Mouse (Mus musculus): ENCODE measurements at regions not wholly inside any gene's neighbourhood (a gene's known extent, or its start where the extent isn't known, plus 50 kb on each side); places are given as distances from the start of the nearest gene placed in this dataset.

DNA sequence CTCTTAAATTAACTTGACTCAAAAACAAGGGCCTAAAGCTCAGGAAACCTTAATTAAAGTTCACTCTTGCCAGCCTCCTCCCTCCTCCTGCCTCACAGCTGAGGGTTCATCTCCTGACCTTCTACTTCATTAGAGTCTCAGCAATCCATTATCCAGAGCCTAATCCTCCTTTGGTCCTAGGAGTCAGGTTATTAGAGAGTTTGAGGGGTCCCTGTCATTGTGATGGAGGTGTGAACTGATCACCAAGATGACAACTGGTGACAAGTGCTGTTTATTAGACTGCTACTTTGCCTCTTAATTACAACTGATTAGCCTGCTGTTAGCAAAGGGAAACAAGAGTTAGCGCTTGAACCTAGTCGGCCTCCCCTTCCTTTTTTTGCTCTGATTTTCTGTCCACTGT is 481.1 kb downstream of the Ofcc1 start:
- no peak overlapping the region for H3K4me2 ChIP-seq
- H3K9me3 ChIP-seq: no peaks in the 10 kb centered on the region
- H3K4me3 ChIP-seq: no peak overlapping the region
- no peaks in the 10 kb centered on the region for H3K36me3 ChIP-seq
- no peaks in the 10 kb centered on the region for H3K4me1 ChIP-seq
- ATAC-seq (ENCODE audit: insufficient number of reproducible peaks, low FRiP score, low TSS enrichment, low read depth): no peak
- 46% methylated on average over 2 of the region's 2 CpGs for WGBS
- H3K27me3 ChIP-seq: no peaks in the 10 kb centered on the region
- H3K9ac ChIP-seq: no peak overlapping the region
- H3K27ac ChIP-seq: no peak overlapping the region

DNA sequence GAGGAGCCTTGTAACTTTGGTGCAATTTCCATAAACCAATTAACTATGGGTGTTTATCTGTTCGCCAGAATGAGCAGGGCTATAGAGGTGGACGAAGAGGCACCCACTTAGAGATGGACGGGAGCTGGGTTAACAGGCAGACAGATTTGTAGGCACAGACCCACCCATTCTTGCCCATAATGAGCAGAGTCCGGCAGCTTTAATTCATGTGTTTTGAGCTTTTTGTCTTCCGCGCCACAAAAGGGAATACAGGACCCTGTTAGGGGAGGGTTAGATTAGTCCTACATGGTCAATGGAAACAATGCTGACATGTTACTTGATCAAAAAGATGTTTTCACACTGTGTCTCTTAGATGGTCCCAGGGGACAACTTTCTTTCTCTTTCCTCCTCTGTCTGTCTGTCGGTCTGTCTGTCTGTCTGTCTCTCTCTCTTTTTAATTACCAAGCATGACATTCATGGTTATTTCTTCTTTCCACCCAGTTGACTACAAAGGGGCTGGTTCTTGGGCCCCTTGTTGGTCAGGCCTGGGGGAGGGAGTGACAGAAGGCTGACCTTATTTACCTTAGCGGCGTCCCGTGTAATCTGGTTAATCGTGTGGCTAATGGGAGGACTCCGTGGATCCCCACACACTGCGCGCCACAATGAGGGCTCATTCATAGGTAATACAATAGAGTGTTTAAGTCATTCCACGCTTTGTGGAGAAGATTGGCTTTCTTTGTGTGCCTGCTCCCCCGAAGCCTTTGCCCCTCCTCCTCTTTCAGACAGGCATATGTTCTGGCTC is 483.7 kb downstream of the Ofcc1 start:
- no peak for ATAC-seq (ENCODE audit: insufficient number of reproducible peaks, low FRiP score, low TSS enrichment, low read depth)
- H3K4me3 ChIP-seq: no peak overlapping the region
- H3K4me2 ChIP-seq: no peak overlapping the region

GRCm38 (mm10) chr13:39852257-39852800 is 508.9 kb downstream of the Ofcc1 start:
- H3K27ac ChIP-seq: no peak overlapping the region
- no peaks in the 10 kb centered on the region for H3K36me3 ChIP-seq
- no peak overlapping the region for H3K4me2 ChIP-seq
- no peak for ATAC-seq (ENCODE audit: insufficient number of reproducible peaks, low FRiP score, low TSS enrichment, low read depth)
- H3K9ac ChIP-seq: no peak overlapping the region
- H3K4me3 ChIP-seq: no peak overlapping the region
- no peaks in the 10 kb centered on the region for H3K4me1 ChIP-seq
- H3K27me3 ChIP-seq: 0 out of 2 replicates have a peak, but pooled peaks cover 2% of the 10 kb centered on the region
- WGBS: 51% methylated on average over 6 of the region's 6 CpGs
- H3K9me3 ChIP-seq: no peaks in the 10 kb centered on the region

More for the DNA sequence above, 483.7 kb downstream of the Ofcc1 start:
- no peaks in the 10 kb centered on the region for H3K4me1 ChIP-seq
- H3K36me3 ChIP-seq: no peaks in the 10 kb centered on the region
- H3K9ac ChIP-seq: no peak overlapping the region
- no peaks in the 10 kb centered on the region for H3K9me3 ChIP-seq
- H3K27me3 ChIP-seq: no peaks in the 10 kb centered on the region
- WGBS: 74% methylated on average over 16 of the region's 16 CpGs
- H3K27ac ChIP-seq: no peak overlapping the region

DNA sequence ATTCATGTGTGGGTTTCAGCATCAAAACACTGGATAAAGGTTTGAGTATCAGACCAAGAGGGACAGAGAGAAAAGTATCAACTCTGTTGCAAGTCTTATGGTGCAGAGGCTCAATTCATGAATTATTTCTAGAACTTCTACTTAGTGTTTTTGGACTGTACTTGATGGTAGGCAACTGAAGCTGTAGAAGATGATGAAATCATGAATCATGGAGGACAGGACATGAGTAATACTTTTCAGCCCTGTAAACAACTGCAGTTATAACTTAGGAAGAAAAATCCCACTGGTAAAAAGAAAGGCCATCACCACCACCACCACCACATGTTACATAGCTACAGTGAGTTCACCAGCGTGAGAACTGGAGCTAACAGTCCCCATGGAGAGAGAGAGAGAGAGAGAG is 511.9 kb downstream of the Ofcc1 start:
- no peak overlapping the region for H3K27ac ChIP-seq
- 85% methylated on average over 1 of the region's 1 CpGs for WGBS
- H3K27me3 ChIP-seq: 0 out of 2 replicates have a peak, but pooled peaks cover 2% of the 10 kb centered on the region
- no peaks in the 10 kb centered on the region for H3K4me1 ChIP-seq
- H3K4me2 ChIP-seq: no peak overlapping the region
- H3K9me3 ChIP-seq: no peaks in the 10 kb centered on the region
- no peak overlapping the region for H3K9ac ChIP-seq
- ATAC-seq (ENCODE audit: insufficient number of reproducible peaks, low FRiP score, low TSS enrichment, low read depth): no peak
- H3K36me3 ChIP-seq: no peaks in the 10 kb centered on the region
- no peak overlapping the region for H3K4me3 ChIP-seq

GRCm38 (mm10) chr13:39836053-39836584 is 525.1 kb downstream of the Ofcc1 start:
- no peak overlapping the region for H3K4me2 ChIP-seq
- H3K9ac ChIP-seq: no peak overlapping the region
- 32% methylated on average over 5 of the region's 5 CpGs for WGBS
- H3K4me1 ChIP-seq: no peaks in the 10 kb centered on the region
- H3K27me3 ChIP-seq: no peaks in the 10 kb centered on the region
- H3K36me3 ChIP-seq: no peaks in the 10 kb centered on the region
- no peak overlapping the region for H3K27ac ChIP-seq
- no peaks in the 10 kb centered on the region for H3K9me3 ChIP-seq
- no peak overlapping the region for H3K4me3 ChIP-seq
- ATAC-seq (ENCODE audit: insufficient number of reproducible peaks, low FRiP score, low TSS enrichment, low read depth): no peak

- no peak overlapping the region for H3K4me3 ChIP-seq
- no peaks in the 10 kb centered on the region for H3K4me1 ChIP-seq
- no peak overlapping the region for H3K27ac ChIP-seq
- 47% methylated on average over 5 of the region's 5 CpGs for WGBS
- no peaks in the 10 kb centered on the region for H3K36me3 ChIP-seq
- no peak overlapping the region for H3K4me2 ChIP-seq
- no peaks in the 10 kb centered on the region for H3K27me3 ChIP-seq
- no peaks in the 10 kb centered on the region for H3K9me3 ChIP-seq
- no peak for ATAC-seq (ENCODE audit: insufficient number of reproducible peaks, low FRiP score, low TSS enrichment, low read depth)
- no peak overlapping the region for H3K9ac ChIP-seq
Observed at GRCm38 (mm10) chr13:39835302-39835701, 525.9 kb downstream of the Ofcc1 start.

DNA sequence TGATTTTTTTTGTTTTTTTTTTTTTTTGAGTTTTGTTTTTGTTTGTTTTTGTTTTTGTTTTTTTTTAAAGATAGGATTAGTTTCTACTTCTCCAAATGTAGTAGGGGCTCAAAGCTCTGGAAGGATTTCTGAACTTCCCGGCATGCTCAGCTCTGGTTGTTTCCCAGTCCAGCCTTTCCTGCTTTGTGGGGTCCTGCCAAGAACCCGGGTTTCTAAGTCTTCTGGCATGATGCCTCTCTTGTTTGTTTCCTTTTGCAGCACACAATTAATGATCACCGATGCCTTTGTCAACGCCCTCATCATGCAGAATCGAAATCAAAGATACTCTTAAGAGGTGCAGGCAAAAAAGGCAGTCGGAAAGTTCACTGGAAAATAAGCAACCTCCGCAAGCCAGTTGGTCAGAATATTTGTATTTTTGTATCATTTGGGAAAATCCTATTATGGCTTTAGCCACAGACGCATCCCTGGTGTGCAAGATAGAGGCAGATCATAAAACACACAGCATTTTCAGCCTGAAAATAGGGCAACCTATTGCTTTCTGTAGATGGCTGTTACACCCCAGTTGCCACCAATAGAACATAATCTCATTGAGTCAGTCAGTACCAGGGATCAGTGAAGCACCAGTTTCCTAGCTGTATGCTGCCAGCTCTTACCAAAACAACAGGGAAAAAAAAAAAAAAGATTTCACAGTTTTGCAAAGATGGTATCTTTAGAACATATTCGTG is 526.6 kb downstream of the Ofcc1 start:
- Histone ChIP-seq H3K9me3 (no peaks in the 10 kb centered on the region), H3K36me3 (no peaks in the 10 kb centered on the region), H3K27me3 (no peaks in the 10 kb centered on the region), H3K9ac (no peak overlapping the region), H3K4me2 (no peak overlapping the region), H3K4me1 (no peaks in the 10 kb centered on the region), H3K4me3 (no peak overlapping the region), H3K27ac (no peak overlapping the region)
- WGBS: 78% methylated on average over 9 of the region's 9 CpGs
- no peak for ATAC-seq (ENCODE audit: insufficient number of reproducible peaks, low FRiP score, low TSS enrichment, low read depth)

GRCm38 (mm10) chr13:39823965-39824555 is 537.2 kb downstream of the Ofcc1 start:
- peak overlapping the region; percentile 26; the same call in 1 of the 2 replicates for H3K9ac ChIP-seq

GRCm38 (mm10) chr13:39823346-39823954 is 537.8 kb downstream of the Ofcc1 start:
- H3K4me2 ChIP-seq: peak overlapping the region; percentile 67
- no peaks in the 10 kb centered on the region for H3K27me3 ChIP-seq
- no peaks in the 10 kb centered on the region for H3K9me3 ChIP-seq
- no peaks in the 10 kb centered on the region for H3K36me3 ChIP-seq
- H3K4me3 ChIP-seq: peak overlapping the region; percentile 35; the same call in 1 of the 2 replicates
- H3K27ac ChIP-seq: no peak overlapping the region
- no peak overlapping the region for H3K9ac ChIP-seq
- WGBS: 19% methylated on average over 15 of the region's 15 CpGs
- H3K4me1 ChIP-seq: peaks cover 12% of the 10 kb centered on the region
- no peak for ATAC-seq (ENCODE audit: insufficient number of reproducible peaks, low FRiP score, low TSS enrichment, low read depth)

More at GRCm38 (mm10) chr13:39823965-39824555, 537.2 kb downstream of the Ofcc1 start:
- peak overlapping the region; percentile 35 for H3K4me3 ChIP-seq
- peak overlapping the region; percentile 67 for H3K4me2 ChIP-seq
- WGBS: 5% methylated on average over 20 of the region's 20 CpGs
- no peaks in the 10 kb centered on the region for H3K27me3 ChIP-seq
- no peaks in the 10 kb centered on the region for H3K9me3 ChIP-seq
- H3K4me1 ChIP-seq: peaks cover 12% of the 10 kb centered on the region
- no peaks in the 10 kb centered on the region for H3K36me3 ChIP-seq
- no peak overlapping the region for H3K27ac ChIP-seq
- ATAC-seq (ENCODE audit: insufficient number of reproducible peaks, low FRiP score, low TSS enrichment, low read depth): no peak

DNA sequence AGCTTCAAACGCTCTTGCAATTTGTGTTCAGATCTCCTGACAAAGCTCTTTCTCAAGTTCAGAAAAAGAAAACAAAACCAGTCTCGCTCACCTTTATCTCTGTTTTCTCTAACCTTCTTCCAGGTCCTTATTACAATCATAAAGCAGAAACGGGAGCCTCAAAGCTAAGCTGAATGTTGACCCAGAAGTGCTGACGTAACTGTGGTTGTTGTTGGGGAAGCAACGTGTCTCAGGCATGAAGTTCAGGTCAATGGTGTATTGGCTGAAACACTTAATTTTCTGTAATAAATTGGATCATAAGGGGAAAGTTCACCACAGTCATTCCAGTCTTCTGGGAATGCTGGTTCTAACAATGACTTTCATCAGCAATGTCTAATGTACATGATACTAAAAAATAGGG is 586.7 kb downstream of the Ofcc1 start:
- Histone ChIP-seq H3K27me3 (no peaks in the 10 kb centered on the region), H3K27ac (no peak overlapping the region), H3K36me3 (no peaks in the 10 kb centered on the region), H3K9ac (no peak overlapping the region), H3K4me2 (no peak overlapping the region), H3K4me1 (no peaks in the 10 kb centered on the region), H3K4me3 (no peak overlapping the region), H3K9me3 (no peaks in the 10 kb centered on the region)
- no peak for ATAC-seq (ENCODE audit: insufficient number of reproducible peaks, low FRiP score, low TSS enrichment, low read depth)
- 69% methylated on average over 5 of the region's 5 CpGs for WGBS

- H3K4me1 ChIP-seq: no peaks in the 10 kb centered on the region
- H3K4me2 ChIP-seq: no peak overlapping the region
- H3K9ac ChIP-seq: no peak overlapping the region
- H3K9me3 ChIP-seq: no peaks in the 10 kb centered on the region
- no peak overlapping the region for H3K27ac ChIP-seq
- ATAC-seq (ENCODE audit: insufficient number of reproducible peaks, low FRiP score, low TSS enrichment, low read depth): no peak
- no peak overlapping the region for H3K4me3 ChIP-seq
- 78% methylated on average over 8 of the region's 8 CpGs for WGBS
- no peaks in the 10 kb centered on the region for H3K27me3 ChIP-seq
- H3K36me3 ChIP-seq: no peaks in the 10 kb centered on the region
Observed at GRCm38 (mm10) chr13:39774111-39774510, 587.1 kb downstream of the Ofcc1 start.
